Mouse (Mus musculus): Measurements from ENCODE around the gene Gpr180.
"Not testable (repeated sequence)": the region's sequence is repeated elsewhere in the genome, so short reads cannot be mapped to it uniquely, and the experiment has no call there.

The Gpr180 gene

GRCm38 (mm10) chr14:118136744-118137452 lies at the start of gene Gpr180:
Gpr180 (plus strand) TSS chr14:118137158.
- peak; percentile 96 for DNase-seq (ENCODE audit: low spot score)

- peak; percentile 18 for DNase-seq (ENCODE audit: low spot score)
Measured at GRCm38 (mm10) chr14:118088437-118089207, 48.3 kb upstream of the Gpr180 start.

- DNase-seq (ENCODE audit: low spot score), result peak; percentile 89
Measured at GRCm38 (mm10) chr14:118089215-118089805, 47.6 kb upstream of the Gpr180 start.

GRCm38 (mm10) chr14:118089806-118090392 lies 47.1 kb upstream of the Gpr180 start:
- no peak for DNase-seq (ENCODE audit: low spot score)

GRCm38 (mm10) chr14:118098265-118098664 lies 38.7 kb upstream of the Gpr180 start:
- DNase-seq (ENCODE audit: low spot score), result no peak

- no peak for DNase-seq (ENCODE audit: low spot score)
Measured at GRCm38 (mm10) chr14:118101227-118101990, 35.5 kb upstream of the Gpr180 start.

- not testable (repeated sequence) for DNase-seq (ENCODE audit: low spot score)
Measured at GRCm38 (mm10) chr14:118107479-118107878, 29.5 kb upstream of the Gpr180 start.

- DNase-seq (ENCODE audit: low spot score), result no peak
Measured at GRCm38 (mm10) chr14:118113116-118113515, 23.8 kb upstream of the Gpr180 start.

GRCm38 (mm10) chr14:118124129-118124528 lies 12.8 kb upstream of the Gpr180 start:
- no peak for DNase-seq (ENCODE audit: low spot score)

- DNase-seq (ENCODE audit: low spot score), result no peak
Measured at GRCm38 (mm10) chr14:118124771-118125170, 12.2 kb upstream of the Gpr180 start.

- DNase-seq (ENCODE audit: low spot score), result no peak
Measured at GRCm38 (mm10) chr14:118126301-118126700, 10.7 kb upstream of the Gpr180 start.

- peak; percentile 2 for DNase-seq (ENCODE audit: low spot score)
Measured at GRCm38 (mm10) chr14:118131472-118131871, 5.5 kb upstream of the Gpr180 start.

GRCm38 (mm10) chr14:118131931-118132641 lies 4.9 kb upstream of the Gpr180 start:
- DNase-seq (ENCODE audit: low spot score), result no peak

- DNase-seq (ENCODE audit: low spot score), result peak; percentile 98
Measured at GRCm38 (mm10) chr14:118132642-118132977, 4.3 kb upstream of the Gpr180 start, which contains the start of gene Tgds. Tgds (minus strand) TSS chr14:118132755.

- peak; percentile 2 for DNase-seq (ENCODE audit: low spot score)
Measured at GRCm38 (mm10) chr14:118137487-118137886, 529 bp downstream of the Gpr180 start.

GRCm38 (mm10) chr14:118142283-118142682 lies 5.3 kb downstream of the Gpr180 start:
- no peak for DNase-seq (ENCODE audit: low spot score)

- DNase-seq (ENCODE audit: low spot score), result no peak
Measured at GRCm38 (mm10) chr14:118148046-118148445, 11.1 kb downstream of the Gpr180 start.

GRCm38 (mm10) chr14:118148554-118148953 lies 11.6 kb downstream of the Gpr180 start:
- DNase-seq (ENCODE audit: low spot score), result no peak

GRCm38 (mm10) chr14:118150656-118151551 lies 13.9 kb downstream of the Gpr180 start:
- DNase-seq (ENCODE audit: low spot score), result no peak

GRCm38 (mm10) chr14:118151651-118152293 lies 14.8 kb downstream of the Gpr180 start:
- DNase-seq (ENCODE audit: low spot score), result no peak

Data from testis, postnatal 14 days (tissue).